Mouse (Mus musculus): ENCODE measurements at regions not wholly inside any gene's neighbourhood (a gene's known extent, or its start where the extent isn't known, plus 50 kb on each side); places are given as distances from the start of the nearest gene placed in this dataset.
"Not testable (repeated sequence)": the region's sequence is repeated elsewhere in the genome, so short reads cannot be mapped to it uniquely, and the experiment has no call there.

GRCm38 (mm10) chr13:115911524-115912459 lies 397.7 kb downstream of the Isl1 start:
- no peak for DNase-seq (ENCODE audit: low spot score)

GRCm38 (mm10) chr13:115910866-115911449 lies 398.5 kb downstream of the Isl1 start:
- DNase-seq (ENCODE audit: low spot score) = no peak

GRCm38 (mm10) chr13:115880616-115881015 lies 428.9 kb downstream of the Isl1 start:
- DNase-seq (ENCODE audit: low spot score) = no peak

GRCm38 (mm10) chr13:115860480-115860879 lies 449.0 kb downstream of the Isl1 start:
- DNase-seq (ENCODE audit: low spot score) = no peak

GRCm38 (mm10) chr13:115856632-115857031 lies 452.9 kb downstream of the Isl1 start:
- no peak for DNase-seq (ENCODE audit: low spot score)

- DNase-seq (ENCODE audit: low spot score) = no peak
Observed at GRCm38 (mm10) chr13:115852689-115853356, 456.7 kb downstream of the Isl1 start.

GRCm38 (mm10) chr13:115843121-115843520 lies 466.4 kb downstream of the Isl1 start:
- DNase-seq (ENCODE audit: low spot score) = no peak

GRCm38 (mm10) chr13:115836203-115836768 lies 473.2 kb downstream of the Isl1 start:
- DNase-seq (ENCODE audit: low spot score) = no peak

- no peak for DNase-seq (ENCODE audit: low spot score)
Observed at GRCm38 (mm10) chr13:115825191-115825590, 484.3 kb downstream of the Isl1 start.

GRCm38 (mm10) chr13:115822527-115822926 lies 487.0 kb downstream of the Isl1 start:
- DNase-seq (ENCODE audit: low spot score) = no peak

GRCm38 (mm10) chr13:115814211-115814610 lies 495.3 kb downstream of the Isl1 start:
- DNase-seq (ENCODE audit: low spot score) = no peak

- no peak for DNase-seq (ENCODE audit: low spot score)
Observed at GRCm38 (mm10) chr13:115799294-115799693, 510.2 kb downstream of the Isl1 start.

- DNase-seq (ENCODE audit: low spot score) = no peak
Observed at GRCm38 (mm10) chr13:115751271-115751670, 558.2 kb downstream of the Isl1 start.

GRCm38 (mm10) chr13:115742080-115742479 lies 567.4 kb downstream of the Isl1 start:
- DNase-seq (ENCODE audit: low spot score) = not testable (repeated sequence)

- no peak for DNase-seq (ENCODE audit: low spot score)
Observed at GRCm38 (mm10) chr13:115727986-115728385, 581.5 kb downstream of the Isl1 start.

- no peak for DNase-seq (ENCODE audit: low spot score)
Observed at GRCm38 (mm10) chr13:115725356-115725952, 584.0 kb downstream of the Isl1 start.

GRCm38 (mm10) chr13:115719276-115719675 lies 590.2 kb downstream of the Isl1 start:
- no peak for DNase-seq (ENCODE audit: low spot score)

GRCm38 (mm10) chr13:115718859-115719258 lies 590.6 kb downstream of the Isl1 start:
- no peak for DNase-seq (ENCODE audit: low spot score)

GRCm38 (mm10) chr13:115696197-115696596 lies 594.4 kb upstream of the Itga1 start:
- no peak for DNase-seq (ENCODE audit: low spot score)

- DNase-seq (ENCODE audit: low spot score) = no peak
Observed at GRCm38 (mm10) chr13:115687426-115687825, 585.7 kb upstream of the Itga1 start.

GRCm38 (mm10) chr13:115679591-115679990 lies 577.8 kb upstream of the Itga1 start:
- DNase-seq (ENCODE audit: low spot score) = no peak

- no peak for DNase-seq (ENCODE audit: low spot score)
Observed at GRCm38 (mm10) chr13:115676836-115677235, 575.1 kb upstream of the Itga1 start.

Data from urinary bladder, postnatal 25 days (tissue).